Comparison of ENCODE assay signal across 23 mouse cellular contexts in genomic region chr6:134348526-134349067, GRCm38 (mm10). TPM values are rescaled to one million over a fixed set of nuclear protein-coding genes. Genes with fewer than 3 reads are reported as not detected.
A peak's percentile ranks its signal among the peaks of the same experiment; 100 is the strongest.
DNase-seq lines count a peak whose midpoint lies in the region; ATAC-seq lines count a peak whose summit lies in the region.
"Had no signal": no experiment of that assay in that cellular context is flagged by ENCODE, and none has a peak within 500 bp of the region (broad histone marks: within the 10 kb centered on the region; RNA-seq: fewer than 3 reads in every experiment).

No protein-coding gene starts in this region.

- peak; percentile 22 for DNase-seq in ES-CJ7 (ENCODE audit: low read depth, low spot score)
- peak; percentile 76 for DNase-seq in induced T-regulatory cell, adult 2 months (ENCODE audit: low read depth)
- no peak for DNase-seq in adrenal gland, adult 8-10 months
- DNase-seq in gastrocnemius, adult 8-10 months (ENCODE audit: low spot score in 2 of 2) = no peak
- no peak for DNase-seq in kidney, postnatal 14 days
- DNase-seq: adrenal gland, postnatal 14 days; cerebellum, adult 11 months; cerebellum, adult 2 months; cerebellum, adult 9-11 months; cerebellum, postnatal 25 days; gastrocnemius, postnatal 10 days; gastrocnemius, postnatal 36 days; heart, adult 11 months; heart, postnatal 10 days; heart, postnatal 36 days; kidney, adult 2 months had no signal

- peak; percentile 68 for ATAC-seq in CD4-positive, CD25-positive, alpha-beta regulatory T cell, adult 4 months
- ATAC-seq: forebrain, embryonic 15.5 days; hindbrain, embryonic 16.5 days; intestine, postnatal 0 days had no signal

RNA-seq across cellular contexts. Expression of gene Bcl2l14, which starts 47.5 kb away (rescaled TPM):
- 1 to 10 TPM; 2.8 to 3.0 TPM for polyA plus RNA-seq in CD4-positive, CD25-positive, alpha-beta regulatory T cell, adult 4 months (2017; shearing (Covaris generic))
- total RNA-seq in adrenal gland, adult 8-10 months (2022) = under 1 TPM in 2 of 4 experiments, not detected in 2; 0.12 to 0.22 TPM
- not detected for total RNA-seq in gastrocnemius, adult 8-10 months (2022)
- total RNA-seq: adrenal gland, adult 18-20 months; gastrocnemius, postnatal 10 days; gastrocnemius, postnatal 36 days; heart, adult 8-10 months; heart, postnatal 10 days; heart, postnatal 36 days had no signal
- polyA plus RNA-seq: C2C12; cerebellum, adult 2 months; forebrain, embryonic 15.5 days had no signal

Comparison
In these comparisons a context has a peak if more than half of its experiments do, and no peak if none do; other contexts are left out.
1. DNase-seq: peak in ES-CJ7 (single experiment) and induced T-regulatory cell, adult 2 months (single experiment); none in adrenal gland, adult 8-10 months (single experiment), gastrocnemius, adult 8-10 months (0 of 2) and kidney, postnatal 14 days (single experiment).